Mouse (Mus musculus) cerebellum, postnatal 4 days (tissue): ENCODE data around the gene C2cd4d.

Experiments
- DNase-seq, 2 experiments: peaks; one replicate each; pipeline ENCODE4 v3.0.0; 2022; ENCODE audit warnings: low spot score in 2 of 2, mixed read lengths in 1 of 2

Gene C2cd4d

DNA sequence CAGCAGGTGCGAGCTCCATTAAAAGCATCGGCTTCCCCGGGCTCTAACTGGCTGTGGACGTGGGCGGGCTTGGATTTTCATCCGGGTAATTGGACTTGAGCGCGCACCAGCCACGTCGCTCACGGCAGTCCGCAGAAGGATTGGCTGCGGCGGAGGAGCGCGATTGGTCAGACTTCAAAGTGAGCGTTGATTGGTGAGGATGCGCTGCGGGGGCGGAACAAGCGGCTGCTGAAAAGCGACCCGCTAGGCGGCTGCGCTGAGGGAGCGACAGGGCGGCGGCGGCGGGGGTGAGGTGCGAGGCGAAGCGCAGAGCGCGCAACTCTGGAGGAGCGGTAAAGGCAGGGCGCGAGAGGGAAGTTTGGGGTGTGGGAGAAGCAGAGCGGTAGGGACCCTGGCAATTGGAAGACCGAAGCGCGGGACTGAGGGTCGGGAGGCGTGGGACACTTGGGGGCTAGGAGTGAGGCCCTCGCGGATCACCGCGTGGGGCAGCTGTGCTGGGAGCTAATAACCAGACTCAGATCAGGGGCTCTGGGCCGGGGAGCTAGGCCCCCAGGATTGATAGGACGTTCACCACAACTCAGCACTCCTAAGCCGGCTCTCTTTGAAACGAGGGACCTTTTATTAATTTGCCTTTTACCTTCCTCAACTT, 50.9 kb downstream of the C2cd4d start, which contains the start of gene Tdrkh:
Gene Tdrkh, plus strand, starts transcription at position 243 of the 649 bp plus-strand sequence.
- peak; percentile 96 to 97 for DNase-seq
